Mouse (Mus musculus) liver, embryonic 14.5 days (tissue): ENCODE results near the gene Coa3. TPM values are rescaled to one million over a fixed set of nuclear protein-coding genes. Genes with fewer than 3 reads are reported as not detected.

Experiments
- ATAC-seq: fragments of 200-750 bp; cut with Nextera tagmentation; 2 replicates; pipeline ENCODE4 v1.8.0; 2017; ENCODE audit warnings: moderate number of reproducible peaks, mild to moderate bottlenecking, moderate library complexity; ENCODE audit not compliant: insufficient read depth
- DNase-seq, 3 experiments: peaks; one replicate each; pipeline ENCODE4 v3.0.0-alpha.2; 2012 to 2013; ENCODE audit warnings: low read depth in 3 of 3, low spot score in 3 of 3
- H3K27ac ChIP-seq: fragments of 300-500 bp; sonication (generic); 2 replicates; pipeline ENCODE4 v1.5.1; 2014; ENCODE audit warnings: moderate library complexity, mild to moderate bottlenecking, control low read depth, inconsistent platforms
- H3K27me3 ChIP-seq: fragments of 300-500 bp; sonication (generic); 2 replicates; pipeline ENCODE4 v1.6.1; 2014; ENCODE audit warnings: mild to moderate bottlenecking, low read length, moderate library complexity; ENCODE audit not compliant: control insufficient read depth, insufficient read depth
- H3K36me3 ChIP-seq: fragments of 300-500 bp; sonication (generic); replicated peaks from 2 replicates; pipeline ENCODE4 v1.6.1; 2014; ENCODE audit warnings: low read depth; ENCODE audit not compliant: control insufficient read depth, insufficient read depth
- H3K4me1 ChIP-seq, 2 experiments: fragments of 200-500 bp in 1 of 2; fragments of 300-500 bp in 1 of 2; sonication (generic) in 1 of 2; replicated peaks; 2 replicates each; pipeline ENCODE4 v1.6.1; 2012 to 2014; ENCODE audit warnings: antibody characterized with exemption in 1 of 2, inconsistent platforms in 1 of 2, low read length in 1 of 2; ENCODE audit not compliant: control insufficient read depth in 2 of 2, insufficient read depth in 2 of 2
- H3K4me2 ChIP-seq: fragments of 300-500 bp; sonication (generic); 2 replicates; pipeline ENCODE4 v1.6.1; 2014; ENCODE audit warnings: low read depth, mild to moderate bottlenecking, control low read depth, moderate library complexity
- H3K4me3 ChIP-seq, 2 experiments: fragments of 200-500 bp in 1 of 2; fragments of 300-500 bp in 1 of 2; sonication (generic) in 1 of 2; 2 replicates each; pipeline ENCODE4 v1.5.1; 2012 to 2014; ENCODE audit warnings: low read depth in 2 of 2, low read length in 2 of 2, mild to moderate bottlenecking in 2 of 2, control low read depth in 1 of 2, inconsistent platforms in 1 of 2, moderate library complexity in 1 of 2; ENCODE audit not compliant: insufficient read depth in 1 of 2
- H3K9ac ChIP-seq: fragments of 300-500 bp; sonication (generic); replicated peaks from 2 replicates; pipeline ENCODE4 v1.6.1; 2014; ENCODE audit warnings: mild to moderate bottlenecking, control low read depth, moderate library complexity
- H3K9me3 ChIP-seq: fragments of 300-500 bp; sonication (generic); 2 replicates; pipeline ENCODE4 v1.6.1; 2016; ENCODE audit warnings: low read length, mixed read lengths; ENCODE audit not compliant: control insufficient read depth
- CTCF ChIP-seq: IDR thresholded peaks from 2 replicates; pipeline ENCODE4 v1.5.1; 2016; ENCODE audit warnings: antibody characterized with exemption, low read depth, control low read depth
- EP300 ChIP-seq: IDR thresholded peaks from 2 replicates; pipeline ENCODE4 v1.6.1; 2016; ENCODE audit warnings: antibody characterized with exemption, low read depth
- WGBS: fragments of 180-500 bp; shearing (Covaris S2); extraction: QIAGEN DNeasy Blood & Tissue Kit; methylation state at CpG from one replicate; pipeline ENCODE4 v1.1.7; 2014; ENCODE audit not compliant: insufficient replicate concordance; 5-methylcytosine and 5-hydroxymethylcytosine counted together
- polyA plus RNA-seq, 2 experiments: library from polyadenylated mRNA; depleted of rRNA in 1 of 2; stranded (reverse) in 1 of 2; unstranded in 1 of 2; fragments of >200 nt; fragmentation: Nextera tagmentation in 1 of 2; extraction: Ambion mirVana in 1 of 2; gene quantifications; 2 replicates each; pipeline versions ENCODE4 v1.2.1 to v1.2.3; 2012 to 2014

Gene Coa3
- polyA plus RNA-seq, 2 experiments = 58.7 to 109 TPM

DNA sequence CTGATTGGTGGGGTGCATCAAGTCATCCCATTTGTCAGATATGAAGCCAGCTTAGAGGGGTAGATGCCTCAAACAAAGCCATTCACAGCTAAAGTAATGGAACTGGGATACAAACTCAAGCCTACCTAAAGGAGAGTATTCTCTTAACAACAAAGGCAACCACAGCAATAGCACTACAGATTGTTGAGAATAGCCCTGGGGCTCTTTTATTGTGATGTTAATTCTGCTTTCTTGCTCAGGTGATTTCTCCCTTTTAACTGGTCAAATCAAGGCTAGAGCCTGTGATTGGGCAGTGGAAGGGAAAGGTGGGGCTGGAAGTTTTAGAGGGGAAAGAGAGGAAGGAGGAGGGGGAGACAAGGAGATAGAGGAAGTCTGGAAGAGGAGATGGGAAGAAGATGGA is 44.8 kb downstream of the Coa3 start:
- Histone ChIP-seq H3K4me2 (no peak overlapping the region), H3K27ac (no peak overlapping the region), H3K9ac (no peak overlapping the region), H3K9me3 (no peaks in the 10 kb centered on the region), H3K36me3 (no peaks in the 10 kb centered on the region), H3K4me3 (no peak overlapping the region), H3K4me1 (peaks cover 0 to 21% of the 10 kb centered on the region in 2 experiments; a peak in 2 of 4 replicates), H3K27me3 (peaks cover 28% of the 10 kb centered on the region)
- TF ChIP-seq EP300 (no peak), CTCF (no peak)
- DNase-seq (no peak), ATAC-seq (no peak)

DNA sequence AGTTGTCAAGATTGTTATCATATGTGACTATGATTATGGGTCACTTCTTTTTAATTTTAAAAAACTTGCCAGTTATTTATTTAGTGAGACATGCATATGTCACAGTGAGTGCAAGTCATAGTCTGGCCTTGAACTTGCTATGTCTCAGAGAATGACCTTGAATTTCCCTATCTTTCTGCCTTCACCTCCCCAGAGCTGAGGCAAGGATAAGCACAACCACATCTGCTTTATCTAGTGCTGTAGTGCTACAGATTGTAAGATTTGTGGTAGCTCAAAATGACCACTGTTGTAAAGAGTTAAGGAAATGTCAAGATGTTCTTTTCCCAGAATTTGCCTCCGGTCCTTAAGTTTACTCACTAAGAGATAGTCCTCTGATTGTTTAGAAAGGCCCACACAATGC is 45.7 kb downstream of the Coa3 start:
- TF ChIP-seq EP300 = no peak
- TF ChIP-seq CTCF = no peak
- 33% methylated on average over 1 of the region's 1 CpGs for WGBS

GRCm38 (mm10) chr11:101232010-101232839 is 46.7 kb downstream of the Coa3 start:
- H3K27me3 ChIP-seq = peaks cover 31% of the 10 kb centered on the region
- H3K4me3 ChIP-seq = peak overlapping the region in 1 of 2 experiments; percentile 16; a peak in 1 of 4 replicates
- H3K4me2 ChIP-seq = peak overlapping the region; percentile 32
- no peaks in the 10 kb centered on the region for H3K36me3 ChIP-seq
- H3K27ac ChIP-seq = no peak overlapping the region
- DNase-seq (no peak), ATAC-seq (peak; percentile 59; the same call in 1 of the 2 replicates)
- peaks cover 0 to 21% of the 10 kb centered on the region in 2 experiments; a peak in 2 of 4 replicates for H3K4me1 ChIP-seq
- TF ChIP-seq CTCF (no peak), EP300 (no peak)
- WGBS = 17% methylated on average over 6 of the region's 6 CpGs
- 0 out of 2 replicates have a peak overlapping the region, but pooled peaks have one; percentile 23 for H3K9ac ChIP-seq
- no peaks in the 10 kb centered on the region for H3K9me3 ChIP-seq

More for the DNA sequence above, 45.7 kb downstream of the Coa3 start:
- no peak for ATAC-seq
- Histone ChIP-seq H3K9me3 (no peaks in the 10 kb centered on the region), H3K4me2 (no peak overlapping the region), H3K4me1 (peaks cover 0 to 21% of the 10 kb centered on the region in 2 experiments; a peak in 2 of 4 replicates), H3K27ac (no peak overlapping the region), H3K9ac (no peak overlapping the region), H3K4me3 (no peak overlapping the region), H3K27me3 (peaks cover 31% of the 10 kb centered on the region), H3K36me3 (no peaks in the 10 kb centered on the region)
- no peak for DNase-seq

DNA sequence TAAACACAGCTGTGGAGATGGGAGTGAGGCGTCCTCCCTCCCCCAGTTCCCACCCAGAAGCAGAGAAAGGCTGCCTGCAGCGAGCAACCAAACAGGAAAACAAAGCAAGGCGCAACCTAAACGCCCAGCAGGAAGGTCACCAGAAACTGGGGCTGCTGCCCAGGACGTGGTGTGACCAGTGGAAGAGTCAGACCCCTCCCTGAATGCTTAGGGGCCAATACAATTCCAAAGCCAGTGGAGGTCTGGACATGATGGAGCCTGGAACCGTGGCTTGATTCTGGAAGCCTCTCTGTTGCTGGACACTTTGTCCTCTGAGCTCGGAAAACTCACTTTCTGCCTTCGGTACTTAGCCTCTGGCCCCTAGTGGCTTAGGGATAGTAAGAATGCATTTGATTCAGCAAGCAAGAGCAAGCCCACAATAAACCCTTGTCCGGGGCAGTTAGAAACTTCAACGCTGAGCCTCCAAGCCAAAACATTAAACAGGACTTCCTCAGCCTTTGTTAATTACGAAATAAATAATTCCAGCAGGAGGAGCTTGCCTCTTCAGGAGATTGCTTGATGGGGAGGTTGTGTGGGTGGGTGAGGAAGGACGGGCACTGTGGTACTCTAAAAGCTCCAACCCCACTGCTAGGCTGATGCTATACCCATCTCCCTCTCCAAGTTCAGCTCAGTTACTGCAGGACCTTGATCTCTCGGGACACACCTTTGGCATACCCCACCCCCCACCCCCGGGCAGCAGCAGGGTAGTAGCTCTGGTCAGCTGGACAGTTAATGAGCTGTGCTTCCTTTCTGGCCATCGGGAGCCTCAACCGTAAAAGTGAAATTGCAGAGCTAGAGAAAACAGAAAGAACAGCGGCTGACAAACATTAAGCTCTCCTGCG is 47.7 kb downstream of the Coa3 start:
- peak overlapping the region; percentile 32 for H3K4me2 ChIP-seq
- DNase-seq (no peak), ATAC-seq (no peak)
- TF ChIP-seq EP300 = no peak
- TF ChIP-seq CTCF = no peak
- H3K4me3 ChIP-seq = peak overlapping the region; percentile 16 to 20; a peak in 2 of 4 replicates
- peaks cover 0 to 23% of the 10 kb centered on the region in 2 experiments; a peak in 2 of 4 replicates for H3K4me1 ChIP-seq
- 4% methylated on average over 18 of the region's 18 CpGs for WGBS
- no peaks in the 10 kb centered on the region for H3K36me3 ChIP-seq
- no peak overlapping the region for H3K9ac ChIP-seq
- H3K27ac ChIP-seq = no peak overlapping the region; the same call in 1 of the 2 replicates
- peaks cover 31% of the 10 kb centered on the region for H3K27me3 ChIP-seq
- H3K9me3 ChIP-seq = no peaks in the 10 kb centered on the region

GRCm38 (mm10) chr11:101230526-101230925 is 48.4 kb downstream of the Coa3 start:
- Histone ChIP-seq H3K4me3 (no peak overlapping the region), H3K36me3 (no peaks in the 10 kb centered on the region), H3K27me3 (peaks cover 31% of the 10 kb centered on the region), H3K9me3 (no peaks in the 10 kb centered on the region), H3K9ac (no peak overlapping the region), H3K4me2 (peak overlapping the region; percentile 32), H3K4me1 (peaks cover under 1 to 23% of the 10 kb centered on the region in 2 experiments; a peak in 3 of 4 replicates), H3K27ac (no peak overlapping the region)
- ATAC-seq (no peak), DNase-seq (no peak)
- no peak for TF ChIP-seq EP300
- TF ChIP-seq CTCF = no peak
- WGBS = 33% methylated on average over 5 of the region's 5 CpGs
